Mouse (Mus musculus) Patski (cell line): ENCODE data around the gene Vps26b. TPM values are rescaled to one million over a fixed set of nuclear protein-coding genes. Genes with fewer than 3 reads are reported as not detected.
A peak's percentile ranks its signal among the peaks of the same experiment; 100 is the strongest.

Source experiments
- ATAC-seq: fragments of 100-300 bp; one replicate; pipeline ENCODE4 v1.8.0; 2021
- CTCF ChIA-PET: fragments of 350-600 bp; sonication (Branson Sonifier 250); formaldehyde crosslinking; loops from one replicate; lab custom pipeline; 2022; ENCODE audit warnings: inconsistent platforms; lab: Charles Lee
- POLR2A ChIA-PET: fragments of 350-600 bp; sonication (Branson Sonifier 250); formaldehyde crosslinking; loops from one replicate; lab custom pipeline; 2022; ENCODE audit warnings: antibody characterized with exemption, inconsistent platforms; lab: Charles Lee
- DNase-seq: peaks from one replicate; pipeline ENCODE4 v3.0.0-alpha.2; 2011; ENCODE audit warnings: low read depth, low spot score
- H3K27me3 ChIP-seq: fragments of 371-371 bp; one replicate; pipeline ENCODE4 v1.5.1; 2021
- CTCF ChIP-seq: fragments of 100-300 bp; IDR thresholded peaks from one replicate; pipeline ENCODE4 v1.5.1; 2021
- in situ Hi-C: fragments of 300-500 bp; cut with MboI; formaldehyde crosslinking; loops from 3 replicates; pipeline ENCODE4 v1.11.1; 2018; ENCODE audit warnings: low pct_unique_long_range_greater_than_20kb, mixed read lengths
- polyA plus RNA-seq: library from polyadenylated mRNA; unstranded; gene quantifications from one replicate; pipeline ENCODE4 v1.2.3, GENCODE M21; 2021

Vps26b gene
- polyA plus RNA-seq: 36.9 TPM

- DNase-seq (peak; percentile 83), ATAC-seq (peak; percentile 91)
- in situ Hi-C loops: no loop called here
- no peak for TF ChIP-seq CTCF
- ChIA-PET CTCF (no interaction called here), POLR2A (no interaction called here)
- no peaks in the 10 kb centered on the region for H3K27me3 ChIP-seq
These were observed at the start of gene Vps26b, which contains the start of gene Ncapd3 for GRCm38 (mm10) chr9:27029828-27030762. Gene Vps26b (minus strand): TSS chr9:27030065. Gene Ncapd3 (plus strand): TSS chr9:27030175.

GRCm38 (mm10) chr9:27075812-27076211 lies 45.9 kb upstream of the Vps26b start:
- DNase-seq: no peak
- in situ Hi-C loops: no loop called here
- ChIA-PET POLR2A (no interaction called here), CTCF (interaction anchor here (1.1 to 1.5 kb wide), 4 partner anchors 8 to 29 kb away, joined by 3 to 8 read pairs (median 3); no protein-coding TSS in a partner anchor)
- no peak for TF ChIP-seq CTCF
- ATAC-seq: no peak
- no peaks in the 10 kb centered on the region for H3K27me3 ChIP-seq

- ATAC-seq (peak; percentile 12), DNase-seq (no peak)
- H3K27me3 ChIP-seq: no peaks in the 10 kb centered on the region
- in situ Hi-C loops: no loop called here
- ChIA-PET POLR2A (no interaction called here), CTCF (interaction anchor here (0.7 to 1.7 kb wide), 6 partner anchors 11 to 31 kb away, joined by 3 to 9 read pairs (median 5); no protein-coding TSS in a partner anchor)
- peak; percentile 43 for TF ChIP-seq CTCF
These were observed 44.8 kb upstream of the Vps26b start for GRCm38 (mm10) chr9:27074677-27075076.

- in situ Hi-C loops: no loop called here
- no peak for TF ChIP-seq CTCF
- POLR2A ChIA-PET: no interaction called here
- ATAC-seq (no peak), DNase-seq (no peak)
- no peaks in the 10 kb centered on the region for H3K27me3 ChIP-seq
- CTCF ChIA-PET: no interaction called here
These were observed 41.0 kb upstream of the Vps26b start for GRCm38 (mm10) chr9:27070895-27071294.

GRCm38 (mm10) chr9:27058341-27058740 lies 28.5 kb upstream of the Vps26b start:
- DNase-seq (no peak), ATAC-seq (no peak)
- in situ Hi-C loops: no loop called here
- no peak for TF ChIP-seq CTCF
- ChIA-PET CTCF (no interaction called here), POLR2A (no interaction called here)
- no peaks in the 10 kb centered on the region for H3K27me3 ChIP-seq

- DNase-seq (no peak), ATAC-seq (no peak)
- CTCF ChIA-PET: interaction anchor here (1.0 to 1.4 kb wide), 2 partner anchors 14 to 18 kb away, joined by 3 read pairs; no protein-coding TSS in a partner anchor
- TF ChIP-seq CTCF: peak; percentile 25
- POLR2A ChIA-PET: no interaction called here
- H3K27me3 ChIP-seq: no peaks in the 10 kb centered on the region
- in situ Hi-C loops: no loop called here
These were observed 19.6 kb upstream of the Vps26b start for GRCm38 (mm10) chr9:27049492-27049891.

- ATAC-seq (no peak), DNase-seq (no peak)
- in situ Hi-C loops: no loop called here
- ChIA-PET POLR2A (no interaction called here), CTCF (no interaction called here)
- H3K27me3 ChIP-seq: no peaks in the 10 kb centered on the region
- no peak for TF ChIP-seq CTCF
These were observed 14.0 kb upstream of the Vps26b start for GRCm38 (mm10) chr9:27043892-27044291.

- no peak for TF ChIP-seq CTCF
- ChIA-PET CTCF (no interaction called here), POLR2A (no interaction called here)
- ATAC-seq (no peak), DNase-seq (no peak)
- in situ Hi-C loops: no loop called here
- no peaks in the 10 kb centered on the region for H3K27me3 ChIP-seq
These were observed 867 bp upstream of the Vps26b start for GRCm38 (mm10) chr9:27030763-27031100.

- in situ Hi-C loops: no loop called here
- ChIA-PET CTCF (no interaction called here), POLR2A (no interaction called here)
- no peak for TF ChIP-seq CTCF
- DNase-seq (no peak), ATAC-seq (peak; percentile 38)
- no peaks in the 10 kb centered on the region for H3K27me3 ChIP-seq
These were observed 640 bp downstream of the Vps26b start for GRCm38 (mm10) chr9:27029022-27029827.

- ChIA-PET CTCF (interaction anchor here (1.3 kb wide), 1 partner anchor 17 kb away, joined by 3 read pairs; no protein-coding TSS in a partner anchor), POLR2A (interaction anchor here (0.9 kb wide), 1 partner anchor 15 kb away, joined by 3 read pairs; no protein-coding TSS in a partner anchor)
- H3K27me3 ChIP-seq: no peaks in the 10 kb centered on the region
- in situ Hi-C loops: no loop called here
- no peak for TF ChIP-seq CTCF
- ATAC-seq (peak; percentile 25), DNase-seq (peak; percentile 15)
These were observed 3.2 kb downstream of the Vps26b start for GRCm38 (mm10) chr9:27026708-27027107.
